Mouse (Mus musculus) stomach, postnatal 0 days (tissue): ENCODE results near the gene Zc3h6.

Experiments used
- CTCF ChIP-seq: IDR thresholded peaks from 2 replicates; pipeline ENCODE4 v1.5.1; 2016; ENCODE audit warnings: antibody characterized with exemption, low read depth, mild to moderate bottlenecking, moderate library complexity
- EP300 ChIP-seq: optimal IDR thresholded peaks from 2 replicates; pipeline ENCODE3; 2016; ENCODE audit warnings: antibody characterized with exemption

DNA sequence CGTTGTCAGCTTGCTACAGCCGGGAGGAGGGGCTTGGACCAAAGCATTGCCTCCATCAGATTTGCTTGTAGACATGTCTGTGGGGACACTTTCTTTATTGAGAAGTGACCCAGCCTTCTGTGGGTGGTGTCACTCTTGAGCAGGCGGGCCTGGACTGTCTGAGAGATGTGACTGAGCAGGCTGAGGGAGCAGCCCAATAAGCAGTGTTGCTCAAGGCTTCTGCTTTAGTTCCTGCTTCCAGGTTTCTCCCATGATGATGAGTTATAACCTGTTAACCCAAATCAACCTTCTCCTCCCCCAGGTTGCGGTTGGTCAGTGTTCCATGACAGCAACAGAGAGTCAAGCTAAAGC is 79.6 kb downstream of the Zc3h6 start:
- no peak for TF ChIP-seq EP300
- no peak for TF ChIP-seq CTCF
